19 mouse cellular contexts compared by ENCODE assay signal in genomic region chr1:51751006-51751405, GRCm38 (mm10).
DNase-seq lines count a peak whose midpoint lies in the region; ATAC-seq and TF ChIP-seq lines count a peak whose summit lies in the region.
"Had no signal": no experiment of that assay in that cellular context is flagged by ENCODE, and none has a peak within 500 bp of the region (broad histone marks: within the 10 kb centered on the region; RNA-seq: fewer than 3 reads in every experiment).

No protein-coding gene starts in this region.

- H3K79me2 ChIP-seq in liver, adult 2 months (ENCODE audit: control insufficient read depth, insufficient read depth, low read length): no peaks in the 10 kb centered on the region

- no peaks in the 10 kb centered on the region for H3K27me3 ChIP-seq in liver, adult 2 months (ENCODE audit: control insufficient read depth, insufficient read depth, low read length)
- H3K27me3 ChIP-seq in lung, embryonic 15.5 days: no peaks in the 10 kb centered on the region
- no peaks in the 10 kb centered on the region for H3K27me3 ChIP-seq in testis, adult 2 months (ENCODE audit: control insufficient read depth, insufficient read depth, low read length)
- H3K27me3 ChIP-seq in limb, embryonic 10.5 days (ENCODE audit: low read depth, poor library complexity, severe bottlenecking): no peaks in the 10 kb centered on the region
- H3K27me3 ChIP-seq: CH12.LX; forebrain, embryonic 13.5 days; heart, embryonic 12.5 days; hindbrain, embryonic 15.5 days; limb, embryonic 13.5 days; neural tube, embryonic 13.5 days had no signal

- WGBS in liver, adult 2 months: 52% methylated on average over 10 of the region's 10 CpGs
- 44% methylated on average over 10 of the region's 10 CpGs for WGBS in lung, embryonic 15.5 days
- WGBS in limb, embryonic 10.5 days: 88% methylated on average over 10 of the region's 10 CpGs

- peak; percentile 57 for DNase-seq in adrenal gland, adult 2 months
- no peak for DNase-seq in adrenal gland, adult 18-20 months (ENCODE audit: low spot score in 2 of 2)
- DNase-seq in liver, adult 2 months (ENCODE audit: extremely low read depth, low read depth, low spot score): peak; percentile 72
- no peak for DNase-seq in liver
- no peak for DNase-seq in limb, embryonic 10.5 days (ENCODE audit: low spot score)
- DNase-seq in spleen, postnatal 10 days (ENCODE audit: low spot score in 2 of 2): no peak
- DNase-seq: cerebellum, adult 11-12 months; cerebellum, postnatal 36 days; right cerebral cortex, postnatal 4 days; thymus, adult 18-20 months had no signal

- TF ChIP-seq CTCF in liver, adult 2 months (IDR thresholded peaks at IDR 0.05; ENCODE audit: low read depth, low read length): no peak
- TF ChIP-seq CTCF in testis, adult 2 months (IDR thresholded peaks at IDR 0.05; ENCODE audit: control insufficient read depth, insufficient read depth, insufficient replicate concordance, low read depth, low read length): no peak

- peaks cover 49% of the 10 kb centered on the region for H3K36me3 ChIP-seq in liver, adult 2 months (ENCODE audit: control insufficient read depth, insufficient read depth, low read length)
- H3K36me3 ChIP-seq in lung, embryonic 15.5 days: peaks cover 20% of the 10 kb centered on the region
- H3K36me3 ChIP-seq in testis, adult 2 months (ENCODE audit: control insufficient read depth, insufficient read depth, low read length): no peaks in the 10 kb centered on the region
- peaks cover 88% of the 10 kb centered on the region for H3K36me3 ChIP-seq in limb, embryonic 10.5 days

- no peaks in the 10 kb centered on the region; the same call in 1 of the 2 replicates for H3K4me1 ChIP-seq in liver, adult 2 months (ENCODE audit: control insufficient read depth, insufficient read depth, low read length)
- H3K4me1 ChIP-seq in lung, embryonic 15.5 days: peaks cover 24% of the 10 kb centered on the region
- H3K4me1 ChIP-seq in testis, adult 2 months (ENCODE audit: control insufficient read depth, insufficient read depth, low read length): peaks cover 2% of the 10 kb centered on the region
- H3K4me1 ChIP-seq in limb, embryonic 10.5 days: 0 out of 2 replicates have a peak, but pooled peaks cover 5% of the 10 kb centered on the region

- H3K9ac ChIP-seq in liver, adult 2 months (ENCODE audit: low read depth, low read length): no peak overlapping the region
- no peak overlapping the region for H3K9ac ChIP-seq in lung, embryonic 15.5 days
- H3K9ac ChIP-seq: forebrain, embryonic 13.5 days; heart, embryonic 12.5 days; hindbrain, embryonic 15.5 days; limb, embryonic 13.5 days; neural tube, embryonic 13.5 days had no signal

- no peak for TF ChIP-seq POLR2A in liver, adult 2 months (IDR thresholded peaks at IDR 0.05; ENCODE audit: extremely low read depth, insufficient read depth, low read length)
- TF ChIP-seq POLR2A in testis, adult 2 months (IDR thresholded peaks at IDR 0.05; ENCODE audit: control insufficient read depth, low read depth, low read length): no peak

- no peak overlapping the region for H3K4me2 ChIP-seq in lung, embryonic 15.5 days
- H3K4me2 ChIP-seq: forebrain, embryonic 13.5 days; heart, embryonic 12.5 days; hindbrain, embryonic 15.5 days; limb, embryonic 13.5 days; neural tube, embryonic 13.5 days had no signal

- ATAC-seq in lung, embryonic 15.5 days (ENCODE audit: borderline replicate concordance, extremely low read depth, low FRiP score, low TSS enrichment): peak; percentile 49; the same call in 1 of the 2 replicates
- ATAC-seq: forebrain, embryonic 13.5 days had no signal

- H3K4me3 ChIP-seq in liver, adult 2 months (ENCODE audit: insufficient read depth, low read depth, low read length): no peak overlapping the region
- no peak overlapping the region for H3K4me3 ChIP-seq in lung, embryonic 15.5 days
- no peak overlapping the region for H3K4me3 ChIP-seq in testis, adult 2 months (ENCODE audit: control insufficient read depth, low read depth, low read length)
- no peak overlapping the region for H3K4me3 ChIP-seq in limb, embryonic 10.5 days
- H3K4me3 ChIP-seq: forebrain, embryonic 13.5 days; heart, embryonic 12.5 days; hindbrain, embryonic 15.5 days; left cerebral cortex, adult 2 months; limb, embryonic 13.5 days; neural tube, embryonic 13.5 days had no signal

- H3K9me3 ChIP-seq in lung, embryonic 15.5 days: no peaks in the 10 kb centered on the region
- H3K9me3 ChIP-seq in limb, embryonic 10.5 days (replicated peaks): no peaks in the 10 kb centered on the region
- H3K9me3 ChIP-seq: forebrain, embryonic 13.5 days; heart, embryonic 12.5 days; hindbrain, embryonic 15.5 days; limb, embryonic 13.5 days; neural tube, embryonic 13.5 days had no signal

- H3K27ac ChIP-seq in liver, adult 2 months (replicated peaks; ENCODE audit: insufficient read depth, low read depth, low read length): no peak overlapping the region
- no peak overlapping the region for H3K27ac ChIP-seq in lung, embryonic 15.5 days
- H3K27ac ChIP-seq in testis, adult 2 months (ENCODE audit: control insufficient read depth, insufficient read depth, low read depth, low read length): peak overlapping the region; percentile 39; the same call in 1 of the 2 replicates
- no peak overlapping the region for H3K27ac ChIP-seq in limb, embryonic 10.5 days
- H3K27ac ChIP-seq: forebrain, embryonic 13.5 days; hindbrain, embryonic 15.5 days; left cerebral cortex, adult 2 months; limb, embryonic 13.5 days; neural tube, embryonic 13.5 days had no signal

Comparison
In these comparisons a context has a peak if more than half of its experiments do, and no peak if none do; other contexts are left out.
1. DNase-seq: peak in adrenal gland, adult 2 months (single experiment) and liver, adult 2 months (single experiment); none in adrenal gland, adult 18-20 months (0 of 2), liver (single experiment), limb, embryonic 10.5 days (single experiment) and spleen, postnatal 10 days (0 of 2).